Mouse (Mus musculus) embryo, embryonic 10.5 days (tissue): ENCODE data around the gene Sh3bgrl2.

Experiments used
- DNase-seq: peaks from one replicate; pipeline ENCODE4 v3.0.0-alpha.2; 2015; ENCODE audit warnings: low spot score

Gene Sh3bgrl2

GRCm38 (mm10) chr9:83591848-83592456, 43.8 kb downstream of the Sh3bgrl2 start:
- no peak for DNase-seq

- no peak for DNase-seq
These were observed 45.7 kb downstream of the Sh3bgrl2 start for GRCm38 (mm10) chr9:83593811-83594210.

GRCm38 (mm10) chr9:83596132-83596531, 48.0 kb downstream of the Sh3bgrl2 start:
- no peak for DNase-seq

GRCm38 (mm10) chr9:83596646-83597481, 48.7 kb downstream of the Sh3bgrl2 start:
- no peak for DNase-seq

- no peak for DNase-seq
These were observed 49.9 kb downstream of the Sh3bgrl2 start for GRCm38 (mm10) chr9:83598047-83598446.

- no peak for DNase-seq
These were observed 51.4 kb downstream of the Sh3bgrl2 start for GRCm38 (mm10) chr9:83599505-83599904.

GRCm38 (mm10) chr9:83600286-83601048, 52.3 kb downstream of the Sh3bgrl2 start:
- no peak for DNase-seq

- peak; percentile 45 for DNase-seq
These were observed 54.1 kb downstream of the Sh3bgrl2 start for GRCm38 (mm10) chr9:83602176-83602770.

- DNase-seq = no peak
These were observed 55.0 kb downstream of the Sh3bgrl2 start for GRCm38 (mm10) chr9:83603159-83603558.

- DNase-seq = no peak
These were observed 57.9 kb downstream of the Sh3bgrl2 start for GRCm38 (mm10) chr9:83605886-83606640.

- DNase-seq = no peak
These were observed 60.0 kb downstream of the Sh3bgrl2 start for GRCm38 (mm10) chr9:83608135-83608534.

- DNase-seq = peak; percentile 92
These were observed 61.5 kb downstream of the Sh3bgrl2 start for GRCm38 (mm10) chr9:83609422-83610297.

GRCm38 (mm10) chr9:83615912-83616585, 67.9 kb downstream of the Sh3bgrl2 start:
- no peak for DNase-seq

- DNase-seq = no peak
These were observed 68.5 kb downstream of the Sh3bgrl2 start for GRCm38 (mm10) chr9:83616586-83617081.

- DNase-seq = no peak
These were observed 75.3 kb downstream of the Sh3bgrl2 start for GRCm38 (mm10) chr9:83623455-83623854.

GRCm38 (mm10) chr9:83624193-83624592, 76.1 kb downstream of the Sh3bgrl2 start:
- no peak for DNase-seq

GRCm38 (mm10) chr9:83625085-83625484, 77.0 kb downstream of the Sh3bgrl2 start:
- DNase-seq = no peak

GRCm38 (mm10) chr9:83628669-83629612, 80.8 kb downstream of the Sh3bgrl2 start:
- no peak for DNase-seq

- DNase-seq = no peak
These were observed 82.2 kb downstream of the Sh3bgrl2 start for GRCm38 (mm10) chr9:83630341-83630740.
